Comparison of ENCODE assay signal across 22 mouse cellular contexts in genomic region chr8:46007050-46007672, GRCm38 (mm10). TPM values are rescaled to one million over a fixed set of nuclear protein-coding genes. Genes with fewer than 3 reads are reported as not detected.
DNase-seq lines count a peak whose midpoint lies in the region; ATAC-seq and TF ChIP-seq lines count a peak whose summit lies in the region.
"Had no signal": no experiment of that assay in that cellular context is flagged by ENCODE, and none has a peak within 500 bp of the region (broad histone marks: within the 10 kb centered on the region; RNA-seq: fewer than 3 reads in every experiment).

No protein-coding gene starts in this region.

- TF ChIP-seq CTCF in stomach, postnatal 0 days (IDR thresholded peaks at IDR 0.05; ENCODE audit: low read depth), result no peak

- peaks cover 8% of the 10 kb centered on the region; the same call in 1 of the 2 replicates for H3K4me1 ChIP-seq in intestine, embryonic 14.5 days (replicated peaks; ENCODE audit: control insufficient read depth, insufficient read depth, low read length)
- H3K4me1 ChIP-seq in stomach, postnatal 0 days (replicated peaks; ENCODE audit: control insufficient read depth, insufficient read depth), result no peaks in the 10 kb centered on the region

- H3K27me3 ChIP-seq in intestine, embryonic 14.5 days (replicated peaks; ENCODE audit: control insufficient read depth, insufficient read depth, low read length), result no peaks in the 10 kb centered on the region
- no peaks in the 10 kb centered on the region for H3K27me3 ChIP-seq in stomach, postnatal 0 days (ENCODE audit: control insufficient read depth, insufficient read depth, low read length)
- H3K27me3 ChIP-seq: embryonic facial prominence, embryonic 15.5 days; forebrain, embryonic 15.5 days; heart, embryonic 15.5 days; hindbrain, embryonic 13.5 days had no signal

- 0 out of 2 replicates have a peak, but pooled peaks have one; percentile 34 for ATAC-seq in intestine, embryonic 14.5 days (replicated peaks; ENCODE audit: low FRiP score, low TSS enrichment, low read depth)
- ATAC-seq in stomach, postnatal 0 days (ENCODE audit: low FRiP score, low TSS enrichment), result peak; percentile 67
- ATAC-seq in monocyte, adult 5-6 weeks (replicated peaks; ENCODE audit: insufficient number of reproducible peaks, low FRiP score, low TSS enrichment, poor library complexity, severe bottlenecking), result no peak
- ATAC-seq: CD4-positive, CD25-positive, alpha-beta regulatory T cell, adult 4 months; forebrain, embryonic 15.5 days had no signal

- no peak for TF ChIP-seq EP300 in stomach, postnatal 0 days (optimal IDR thresholded peaks at IDR 0.05)

- DNase-seq in NIH3T3 (ENCODE audit: low read depth), result peak; percentile 26
- no peak for DNase-seq in intestine, embryonic 14.5 days (ENCODE audit: low spot score)
- DNase-seq in large intestine, adult 2 months (ENCODE audit: low read depth, low spot score), result peak; percentile 60
- no peak for DNase-seq in stomach, postnatal 0 days (ENCODE audit: low spot score)
- no peak for DNase-seq in left cerebral cortex, adult 11 months (ENCODE audit: low spot score)
- DNase-seq in cerebellum, adult 11-12 months, result no peak
- DNase-seq: adrenal gland, postnatal 14 days; B cell, adult 2 months; cerebellum, adult 2 months; cerebellum, postnatal 10 days; embryo, embryonic 11 days; gastrocnemius, postnatal 10 days; heart, adult 2 months; heart, postnatal 14 days had no signal

- no peak overlapping the region for H3K27ac ChIP-seq in intestine, embryonic 14.5 days (ENCODE audit: low read depth)
- H3K27ac ChIP-seq in stomach, postnatal 0 days (replicated peaks), result no peak overlapping the region
- H3K27ac ChIP-seq: embryonic facial prominence, embryonic 15.5 days; forebrain, embryonic 15.5 days; heart, adult 2 months; heart, embryonic 15.5 days; hindbrain, embryonic 13.5 days had no signal

- H3K9me3 ChIP-seq in intestine, embryonic 14.5 days (ENCODE audit: control insufficient read depth, low read length), result no peaks in the 10 kb centered on the region
- H3K9me3 ChIP-seq in stomach, postnatal 0 days (ENCODE audit: control insufficient read depth, low read length), result no peaks in the 10 kb centered on the region
- H3K9me3 ChIP-seq: embryonic facial prominence, embryonic 15.5 days; forebrain, embryonic 15.5 days; G1E; heart, embryonic 15.5 days; hindbrain, embryonic 13.5 days had no signal

- no peaks in the 10 kb centered on the region for H3K36me3 ChIP-seq in intestine, embryonic 14.5 days (ENCODE audit: control insufficient read depth, insufficient read depth, low read length)
- H3K36me3 ChIP-seq in stomach, postnatal 0 days (ENCODE audit: control insufficient read depth, insufficient read depth, low read length), result no peaks in the 10 kb centered on the region
- H3K36me3 ChIP-seq: embryonic facial prominence, embryonic 15.5 days; forebrain, embryonic 15.5 days; G1E; heart, embryonic 15.5 days; hindbrain, embryonic 13.5 days had no signal

- H3K4me2 ChIP-seq in intestine, embryonic 14.5 days (ENCODE audit: low read length), result no peak overlapping the region
- no peak overlapping the region for H3K4me2 ChIP-seq in stomach, postnatal 0 days (replicated peaks; ENCODE audit: low read depth)
- H3K4me2 ChIP-seq: embryonic facial prominence, embryonic 15.5 days; forebrain, embryonic 15.5 days; heart, embryonic 11.5 days; heart, embryonic 15.5 days; hindbrain, embryonic 13.5 days had no signal

- no peak overlapping the region for H3K9ac ChIP-seq in intestine, embryonic 14.5 days (ENCODE audit: low read length)
- no peak overlapping the region for H3K9ac ChIP-seq in stomach, postnatal 0 days (ENCODE audit: low read length)
- H3K9ac ChIP-seq: embryonic facial prominence, embryonic 15.5 days; forebrain, embryonic 15.5 days; heart, embryonic 15.5 days; hindbrain, embryonic 13.5 days had no signal

- H3K4me3 ChIP-seq in intestine, embryonic 14.5 days (ENCODE audit: low read depth, low read length), result no peak overlapping the region
- H3K4me3 ChIP-seq in stomach, postnatal 0 days (ENCODE audit: low read depth, low read length), result no peak overlapping the region
- H3K4me3 ChIP-seq: embryonic facial prominence, embryonic 15.5 days; forebrain, embryonic 15.5 days; heart, adult 2 months; heart, embryonic 15.5 days; hindbrain, embryonic 13.5 days had no signal

- 29% methylated on average over 3 of the region's 3 CpGs for WGBS in intestine, embryonic 14.5 days
- WGBS in large intestine, adult 2 months, result 21% methylated on average over 3 of the region's 3 CpGs
- WGBS in stomach, postnatal 0 days, result 36% methylated on average over 3 of the region's 3 CpGs

RNA-seq across cellular contexts. Expression of gene Ankrd37, which starts 1.7 kb away (rescaled TPM):
- 21.7 and 22.7 TPM in 2 replicates for polyA plus RNA-seq in intestine, embryonic 14.5 days (2014; fragmentation: Nextera tagmentation; extraction: Ambion mirVana)
- 6.0 and 8.6 TPM in 2 replicates for polyA plus RNA-seq in large intestine, adult 2 months (2012; rRNA removed)
- 16.0 and 17.7 TPM in 2 replicates for polyA plus RNA-seq in stomach, postnatal 0 days (2015; fragmentation: Nextera tagmentation; extraction: Ambion mirVana)
- total RNA-seq in monocyte, adult 5-6 weeks (2017), result 7.3 to 18.8 TPM (median 11.7 TPM) in 3 replicates

RNA-seq across cellular contexts. Expression of gene Lrp2bp, which starts 8.1 kb away (rescaled TPM):
- polyA plus RNA-seq in intestine, embryonic 14.5 days (2014; fragmentation: Nextera tagmentation; extraction: Ambion mirVana), result 0.16 and 0.18 TPM in 2 replicates
- polyA plus RNA-seq in large intestine, adult 2 months (2012; rRNA removed), result 0.03 and 0.05 TPM in 2 replicates
- polyA plus RNA-seq in stomach, postnatal 0 days (2015; fragmentation: Nextera tagmentation; extraction: Ambion mirVana), result 0.15 and 0.24 TPM in 2 replicates
- total RNA-seq in monocyte, adult 5-6 weeks (2017), result 0.19 TPM in 1 of 3 replicates, not detected in the others
- polyA plus RNA-seq: G1E had no signal

RNA-seq across cellular contexts. Expression of gene Ufsp2, which starts 31.8 kb away (rescaled TPM):
- polyA plus RNA-seq in intestine, embryonic 14.5 days (2014; fragmentation: Nextera tagmentation; extraction: Ambion mirVana), result 77.6 and 78.3 TPM in 2 replicates
- polyA plus RNA-seq in large intestine, adult 2 months (2012; rRNA removed), result 17.7 and 20.5 TPM in 2 replicates
- polyA plus RNA-seq in stomach, postnatal 0 days (2015; fragmentation: Nextera tagmentation; extraction: Ambion mirVana), result 68.8 and 73.8 TPM in 2 replicates
- total RNA-seq in monocyte, adult 5-6 weeks (2017), result 59.2 to 74.7 TPM (median 73.5 TPM) in 3 replicates

RNA-seq across cellular contexts. Expression of gene 1700029J07Rik, which starts 32.1 kb away (rescaled TPM):
- 2.3 and 3.8 TPM in 2 replicates for polyA plus RNA-seq in intestine, embryonic 14.5 days (2014; fragmentation: Nextera tagmentation; extraction: Ambion mirVana)
- polyA plus RNA-seq in large intestine, adult 2 months (2012; rRNA removed), result 0.14 and 0.16 TPM in 2 replicates
- polyA plus RNA-seq in stomach, postnatal 0 days (2015; fragmentation: Nextera tagmentation; extraction: Ambion mirVana), result 1.2 and 1.7 TPM in 2 replicates
- 0.32 to 2.5 TPM (median 2.1 TPM) in 3 replicates for total RNA-seq in monocyte, adult 5-6 weeks (2017)

Comparison
In these comparisons a context has a peak if more than half of its experiments do, and no peak if none do; other contexts are left out.
1. DNase-seq: peak in NIH3T3 (single experiment) and large intestine, adult 2 months (single experiment); none in intestine, embryonic 14.5 days (single experiment), stomach, postnatal 0 days (single experiment), left cerebral cortex, adult 11 months (single experiment) and cerebellum, adult 11-12 months (single experiment).